Mouse (Mus musculus): ENCODE results near the gene Pde7b.

GRCm38 (mm10) chr10:20395778-20396177 is 329.1 kb downstream of the Pde7b start:
- TF ChIP-seq POLR2A (IDR thresholded peaks at IDR 0.05; ENCODE audit: insufficient read depth, low read depth, low read length) (no peak), CTCF (IDR thresholded peaks at IDR 0.05) (no peak)
